Mouse (Mus musculus) brain, embryonic 14.5 days (tissue): ENCODE results near the gene Atp2a1.

Source experiments
- CTCF ChIP-seq: fragments of 200-500 bp; IDR thresholded peaks from 2 replicates; pipeline ENCODE4 v1.5.1; 2012; ENCODE audit warnings: inconsistent platforms, mild to moderate bottlenecking, moderate library complexity, borderline replicate concordance; ENCODE audit not compliant: insufficient read depth, insufficient read length; ENCODE audit errors: extremely low read depth
- POLR2A ChIP-seq: fragments of 200-500 bp; IDR thresholded peaks from 2 replicates; pipeline ENCODE4 v1.6.1; 2012; ENCODE audit warnings: mild to moderate bottlenecking, inconsistent platforms, borderline replicate concordance; ENCODE audit not compliant: poor library complexity, insufficient read depth, insufficient read length, severe bottlenecking; ENCODE audit errors: extremely low read depth

GRCm38 (mm10) chr7:126452244-126452643, 10.7 kb downstream of the Atp2a1 start:
- TF ChIP-seq CTCF, result no peak
- TF ChIP-seq POLR2A, result no peak
